Mouse (Mus musculus) limb, embryonic 11.5 days (tissue): ENCODE measurements around the gene Gm49405. TPM values are rescaled to one million over a fixed set of nuclear protein-coding genes. Genes with fewer than 3 reads are reported as not detected.

Experiments
- ATAC-seq: fragments of 200-750 bp; cut with Nextera tagmentation; 2 replicates; pipeline ENCODE4 v1.8.0; 2017; ENCODE audit warnings: low read depth; ENCODE audit not compliant: insufficient number of reproducible peaks, low FRiP score, low TSS enrichment
- DNase-seq: peaks from one replicate; pipeline ENCODE4 v3.0.0-alpha.2; 2015; ENCODE audit warnings: low spot score
- H3K27ac ChIP-seq: fragments of 300-500 bp; sonication (generic); replicated peaks from 2 replicates; pipeline ENCODE4 v1.5.1; 2014; ENCODE audit warnings: low read depth, mild to moderate bottlenecking, low read length
- H3K27me3 ChIP-seq: fragments of 300-500 bp; sonication (generic); 2 replicates; pipeline ENCODE4 v1.6.1; 2014; ENCODE audit warnings: mild to moderate bottlenecking, low read length, mixed read lengths; ENCODE audit not compliant: control insufficient read depth, insufficient read depth
- H3K36me3 ChIP-seq: fragments of 300-500 bp; sonication (generic); 2 replicates; pipeline ENCODE4 v1.6.1; 2014; ENCODE audit warnings: mild to moderate bottlenecking, low read length, moderate library complexity, mixed read lengths; ENCODE audit not compliant: control insufficient read depth, insufficient read depth
- H3K4me1 ChIP-seq: fragments of 300-500 bp; sonication (generic); 2 replicates; pipeline ENCODE4 v1.6.1; 2014; ENCODE audit warnings: low read length, mixed read lengths; ENCODE audit not compliant: control insufficient read depth, insufficient read depth
- H3K4me2 ChIP-seq: fragments of 300-500 bp; sonication (generic); 2 replicates; pipeline ENCODE4 v1.6.1; 2014; ENCODE audit warnings: low read depth, mild to moderate bottlenecking, moderate library complexity; ENCODE audit not compliant: severe bottlenecking
- H3K4me3 ChIP-seq: fragments of 300-500 bp; sonication (generic); 2 replicates; pipeline ENCODE4 v1.5.1; 2014; ENCODE audit warnings: low read depth, low read length
- H3K9ac ChIP-seq: fragments of 300-500 bp; sonication (generic); 2 replicates; pipeline ENCODE4 v1.6.1; 2014; ENCODE audit warnings: mild to moderate bottlenecking, low read length
- H3K9me3 ChIP-seq: fragments of 300-500 bp; sonication (generic); 2 replicates; pipeline ENCODE4 v1.6.1; 2016; ENCODE audit warnings: low read length; ENCODE audit not compliant: control insufficient read depth
- WGBS: fragments of 180-500 bp; shearing (Covaris S2); extraction: QIAGEN DNeasy Blood & Tissue Kit; methylation state at CpG from one replicate; pipeline ENCODE4 v1.1.7; 2014; 5-methylcytosine and 5-hydroxymethylcytosine counted together
- polyA plus RNA-seq: library from polyadenylated mRNA; unstranded; fragments of >200 nt; fragmentation: Nextera tagmentation; extraction: Ambion mirVana; gene quantifications from 2 replicates; pipeline ENCODE4 v1.2.1, GENCODE M21; 2014

Gene Gm49405
- polyA plus RNA-seq, 1 experiment from 2014 or later, result 2.5 TPM

DNA sequence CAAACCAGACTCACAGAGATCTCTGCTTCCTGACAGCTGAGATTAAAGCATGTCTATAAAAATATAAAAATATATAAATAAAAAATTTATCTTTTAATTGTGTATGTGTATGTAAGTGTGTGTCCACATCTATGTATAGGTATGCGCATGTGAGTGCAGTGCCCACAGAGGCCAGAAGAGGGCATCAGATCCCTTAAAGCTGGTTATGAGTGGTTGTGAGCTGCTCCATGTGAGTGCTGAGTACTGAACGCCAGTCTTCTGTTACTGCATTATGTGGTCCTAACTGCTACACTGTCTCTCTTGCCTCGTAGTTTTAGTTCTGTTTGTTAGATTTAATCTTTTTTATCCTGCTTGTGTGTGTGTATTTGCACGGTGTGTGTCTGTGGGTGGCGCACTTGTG is 50.6 kb downstream of the Gm49405 start:
- 93% methylated on average over 5 of the region's 5 CpGs for WGBS
- Histone ChIP-seq H3K27me3 (no peaks in the 10 kb centered on the region), H3K27ac (no peak overlapping the region), H3K4me3 (no peak overlapping the region), H3K9me3 (no peaks in the 10 kb centered on the region; the same call in 1 of the 2 replicates), H3K4me2 (no peak overlapping the region), H3K9ac (no peak overlapping the region), H3K4me1 (no peaks in the 10 kb centered on the region), H3K36me3 (no peaks in the 10 kb centered on the region)
- ATAC-seq (no peak), DNase-seq (no peak)

DNA sequence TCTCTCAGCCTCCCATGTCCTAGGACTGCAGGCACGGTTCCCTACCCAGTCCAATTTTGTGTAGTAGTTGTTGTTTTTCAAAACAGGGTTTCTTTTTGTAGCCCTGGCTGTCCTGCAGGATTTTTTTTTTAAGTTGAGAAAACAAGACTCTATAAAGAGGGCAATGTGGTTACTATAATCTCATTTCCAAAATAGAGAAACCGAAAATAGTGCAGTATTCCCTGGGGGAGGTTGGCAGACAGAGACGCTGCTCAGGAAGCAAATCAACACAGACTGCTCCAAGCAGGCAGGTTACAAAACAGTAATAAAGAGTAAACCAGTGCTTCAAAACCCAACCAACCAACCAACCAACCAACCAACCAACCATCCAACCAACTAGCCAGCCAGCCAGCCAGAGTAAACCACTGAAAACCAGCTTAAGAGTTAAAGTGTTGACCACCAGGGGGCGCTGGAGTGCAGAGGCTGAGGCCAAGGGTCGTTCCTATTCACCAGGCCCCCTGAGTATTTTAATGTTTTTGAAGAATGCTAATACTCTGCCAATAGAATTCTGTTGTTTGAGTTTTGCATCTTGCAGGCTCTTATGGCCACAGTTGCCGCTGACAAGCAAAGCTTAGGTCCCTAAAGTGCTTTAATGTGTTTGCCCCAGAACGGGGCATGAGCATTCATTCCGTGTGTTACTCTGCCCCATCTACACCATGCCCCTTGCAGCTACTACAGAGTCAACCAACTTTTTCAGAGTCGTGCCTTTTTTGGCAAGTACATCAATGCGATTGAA is 51.5 kb downstream of the Gm49405 start:
- WGBS, result 55% methylated on average over 10 of the region's 10 CpGs

DNA sequence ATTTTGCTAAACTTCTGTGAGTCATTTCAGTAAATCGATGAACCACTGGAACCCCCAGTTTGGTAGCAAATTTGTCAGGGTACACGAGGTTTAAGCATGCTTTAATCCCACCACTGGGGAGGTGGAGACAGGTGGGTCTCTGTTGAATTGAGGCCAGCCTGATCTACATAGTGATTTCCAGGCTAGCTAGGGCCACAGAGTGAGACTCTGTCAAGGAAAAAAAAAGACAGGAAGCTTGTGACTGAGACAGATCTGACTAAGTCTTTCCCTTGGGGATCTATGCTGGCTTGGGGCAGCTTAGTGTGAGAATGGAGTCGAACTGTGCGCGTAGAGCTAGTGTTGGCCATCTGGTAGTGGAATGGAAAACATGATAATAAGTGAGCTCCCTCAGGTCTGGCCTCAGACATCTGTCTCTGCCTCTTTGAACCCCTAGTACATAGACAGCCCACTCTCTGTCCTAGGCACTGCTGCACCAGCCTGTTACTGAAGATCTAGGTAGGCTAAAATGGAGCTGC is 52.1 kb downstream of the Gm49405 start:
- Histone ChIP-seq H3K27me3 (no peaks in the 10 kb centered on the region), H3K4me2 (no peak overlapping the region), H3K27ac (no peak overlapping the region), H3K36me3 (no peaks in the 10 kb centered on the region), H3K9ac (no peak overlapping the region), H3K9me3 (no peaks in the 10 kb centered on the region), H3K4me3 (no peak overlapping the region), H3K4me1 (no peaks in the 10 kb centered on the region)
- WGBS, result 86% methylated on average over 5 of the region's 5 CpGs
- ATAC-seq (no peak), DNase-seq (no peak)

More for the DNA sequence above, 51.5 kb downstream of the Gm49405 start:
- no peak for ATAC-seq
- Histone ChIP-seq H3K36me3 (no peaks in the 10 kb centered on the region), H3K4me2 (no peak overlapping the region), H3K27me3 (no peaks in the 10 kb centered on the region), H3K27ac (no peak overlapping the region), H3K4me1 (no peaks in the 10 kb centered on the region), H3K4me3 (no peak overlapping the region), H3K9me3 (no peaks in the 10 kb centered on the region), H3K9ac (no peak overlapping the region)
- peak; percentile 82 for DNase-seq

DNA sequence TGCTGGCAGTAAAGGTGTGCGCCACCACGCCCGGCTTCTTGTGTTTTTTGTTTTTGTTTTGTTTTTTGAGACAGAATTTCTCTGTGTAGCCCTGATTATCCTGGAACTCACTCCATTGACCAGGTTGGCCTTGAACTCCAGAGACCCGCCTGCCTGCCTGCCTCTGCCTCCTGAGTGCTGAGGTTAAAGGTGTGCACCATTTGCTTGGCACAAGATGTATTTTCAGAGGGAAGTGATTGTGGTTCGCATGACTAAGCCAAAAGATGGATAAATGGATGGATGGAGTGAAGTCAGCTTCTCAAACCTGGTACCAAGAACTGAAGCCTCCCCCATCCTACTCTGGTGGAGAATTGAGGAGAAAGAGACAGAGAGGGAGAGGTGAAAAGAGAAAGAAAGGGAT is 54.2 kb downstream of the Gm49405 start:
- no peak for DNase-seq
- Histone ChIP-seq H3K9ac (no peak overlapping the region), H3K4me1 (no peaks in the 10 kb centered on the region), H3K27me3 (no peaks in the 10 kb centered on the region), H3K4me2 (no peak overlapping the region), H3K9me3 (no peaks in the 10 kb centered on the region), H3K27ac (no peak overlapping the region), H3K4me3 (no peak overlapping the region), H3K36me3 (no peaks in the 10 kb centered on the region)
- no peak for ATAC-seq
- 87% methylated on average over 5 of the region's 5 CpGs for WGBS

Other genes starting within 250 kb of the Gm49405 start
- 25.3 and 30.6 TPM in 2 replicates for gene Kmt5b, start 233.2 kb upstream of the Gm49405 start, polyA plus RNA-seq
- 47.3 and 47.7 TPM in 2 replicates for gene Chka, start 148.9 kb upstream of the Gm49405 start, polyA plus RNA-seq
- 27.3 and 28.8 TPM in 2 replicates for gene Tcirg1, start 93.5 kb upstream of the Gm49405 start, polyA plus RNA-seq
- 259 and 263 TPM in 2 replicates for gene Ndufs8, start 87.9 kb upstream of the Gm49405 start, polyA plus RNA-seq
- gene Aldh3b1, start 70.8 kb upstream of the Gm49405 start, polyA plus RNA-seq, result 0.47 and 0.67 TPM in 2 replicates
- 6.0 and 7.1 TPM in 2 replicates for gene Unc93b1, start 65.4 kb upstream of the Gm49405 start, polyA plus RNA-seq
- gene Aldh3b3, start 42.0 kb upstream of the Gm49405 start, polyA plus RNA-seq, result not detected in 2 replicates
- 2.6 TPM in 2 replicates for gene Aldh3b2, start 28.3 kb upstream of the Gm49405 start, polyA plus RNA-seq
- 3.3 and 4.3 TPM in 2 replicates for gene Acy3, start 14.1 kb upstream of the Gm49405 start, polyA plus RNA-seq
- gene Tbx10, start 7.9 kb upstream of the Gm49405 start, polyA plus RNA-seq, result 0.08 TPM in 1 of 2 replicates, not detected in the other
- 29.7 and 32.6 TPM in 2 replicates for gene Nudt8, start within 50 bp of the Gm49405 start, polyA plus RNA-seq
- gene Doc2g, start 2.7 kb downstream of the Gm49405 start, polyA plus RNA-seq, result 4.1 TPM in 2 replicates
- gene Ndufv1, start 12.2 kb downstream of the Gm49405 start, polyA plus RNA-seq, result 198 and 208 TPM in 2 replicates
- gene Gstp1, start 37.4 kb downstream of the Gm49405 start, polyA plus RNA-seq, result 437 and 462 TPM in 2 replicates
- 1.1 TPM in 2 replicates for gene Gstp2, start 45.4 kb downstream of the Gm49405 start, polyA plus RNA-seq
- gene Gstp3, start 58.9 kb downstream of the Gm49405 start, polyA plus RNA-seq, result 0.23 TPM in 1 of 2 replicates, not detected in the other
- gene Cabp2, start 81.0 kb downstream of the Gm49405 start, polyA plus RNA-seq, result not detected in 2 replicates
- 77.5 and 81.6 TPM in 2 replicates for gene Cdk2ap2, start 96.6 kb downstream of the Gm49405 start, polyA plus RNA-seq
- gene Pitpnm1, start 99.4 kb downstream of the Gm49405 start, polyA plus RNA-seq, result 4.8 and 5.8 TPM in 2 replicates
- 91.2 and 93.7 TPM in 2 replicates for gene Aip, start 125.2 kb downstream of the Gm49405 start, polyA plus RNA-seq
- gene Gpr152, start 139.2 kb downstream of the Gm49405 start, polyA plus RNA-seq, result not detected in 2 replicates
- not detected in 2 replicates for gene Cabp4, start 143.4 kb downstream of the Gm49405 start, polyA plus RNA-seq
- 116 and 124 TPM in 2 replicates for gene Coro1b, start 148.0 kb downstream of the Gm49405 start, polyA plus RNA-seq
- gene Ptprcap, start 153.0 kb downstream of the Gm49405 start, polyA plus RNA-seq, result 1.1 and 1.5 TPM in 2 replicates
- 44.7 and 48.9 TPM in 2 replicates for gene Rps6kb2, start 162.7 kb downstream of the Gm49405 start, polyA plus RNA-seq
- 2.1 TPM in 2 replicates for gene Carns1, start 174.9 kb downstream of the Gm49405 start, polyA plus RNA-seq
- 0.89 and 1.2 TPM in 2 replicates for gene Tbc1d10c, start 190.7 kb downstream of the Gm49405 start, polyA plus RNA-seq
- gene Ppp1ca, start 191.4 kb downstream of the Gm49405 start, polyA plus RNA-seq, result 952 and 995 TPM in 2 replicates
- gene Rad9a, start 201.0 kb downstream of the Gm49405 start, polyA plus RNA-seq, result 52.5 and 54.9 TPM in 2 replicates
- gene Clcf1, start 213.6 kb downstream of the Gm49405 start, polyA plus RNA-seq, result 5.0 and 7.4 TPM in 2 replicates
- not detected in 2 replicates for gene AC109138.7, start 213.7 kb downstream of the Gm49405 start, polyA plus RNA-seq
- 11.5 and 12.6 TPM in 2 replicates for gene Pold4, start 231.3 kb downstream of the Gm49405 start, polyA plus RNA-seq